Mouse (Mus musculus): ENCODE measurements at regions not wholly inside any gene's neighbourhood (a gene's known extent, or its start where the extent isn't known, plus 50 kb on each side); places are given as distances from the start of the nearest gene placed in this dataset.

DNA sequence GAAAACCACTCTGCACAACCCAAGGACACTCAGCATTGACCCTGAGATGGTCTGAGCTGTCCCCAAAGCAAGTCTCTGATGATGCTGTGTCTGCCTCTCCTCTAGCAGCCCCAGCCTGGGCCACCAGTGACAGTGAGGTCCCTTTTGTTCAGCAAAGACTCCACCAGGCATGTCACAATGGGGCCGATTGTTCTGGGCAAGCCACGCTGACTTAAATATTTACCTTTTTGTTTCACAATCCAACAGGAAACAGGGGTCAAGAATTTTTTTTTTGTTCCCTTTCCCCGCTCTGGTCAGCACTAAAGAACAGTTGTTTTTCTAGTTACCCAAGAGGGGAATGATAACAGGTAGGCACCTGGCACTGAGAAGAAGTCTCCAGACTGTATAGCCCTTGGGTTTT is 72.4 kb upstream of the Errfi1 start:
- H3K4me1 ChIP-seq (ENCODE audit: control insufficient read depth, insufficient read depth, low read length): no peaks in the 10 kb centered on the region
- TF ChIP-seq CTCF (IDR thresholded peaks at IDR 0.05; ENCODE audit: low read depth, low read length) (no peak), EP300 (IDR thresholded peaks at IDR 0.05; ENCODE audit: insufficient read depth, low read depth, low read length) (no peak), POLR2A (IDR thresholded peaks at IDR 0.05; ENCODE audit: insufficient read depth, low read length) (no peak)

DNA sequence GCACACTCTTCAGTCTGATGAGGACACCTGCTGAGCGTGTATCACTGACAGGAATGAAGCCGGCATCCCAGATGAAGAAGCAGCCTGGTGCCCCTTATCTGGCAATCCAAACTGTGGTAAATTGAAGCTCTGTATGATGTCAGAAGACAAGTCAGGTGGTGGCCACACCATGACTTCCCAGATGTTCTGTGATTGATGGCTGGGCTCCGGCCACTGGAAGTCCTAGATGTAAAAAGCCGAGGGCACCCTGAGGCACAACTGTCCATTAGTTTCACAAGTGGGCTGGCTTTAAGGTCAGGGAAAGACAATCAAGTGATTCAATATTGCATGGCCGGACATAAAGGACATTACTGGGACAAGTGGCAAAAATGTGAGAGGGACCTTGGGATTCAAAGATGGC is 74.4 kb upstream of the Errfi1 start:
- Histone ChIP-seq H3K4me3 (ENCODE audit: low read depth, low read length) (no peak overlapping the region), H3K9me3 (replicated peaks; ENCODE audit: control insufficient read depth, insufficient read depth, low read length, poor library complexity, severe bottlenecking) (no peaks in the 10 kb centered on the region), H3K9ac (ENCODE audit: low read depth, poor library complexity, severe bottlenecking) (no peak overlapping the region), H3K4me1 (ENCODE audit: control insufficient read depth, insufficient read depth, low read length) (no peaks in the 10 kb centered on the region), H3K27ac (ENCODE audit: insufficient read depth, low read length) (no peak overlapping the region), H3K27me3 (ENCODE audit: control insufficient read depth, insufficient read depth, low read length, poor library complexity, severe bottlenecking) (no peaks in the 10 kb centered on the region), H3K36me3 (ENCODE audit: control insufficient read depth, insufficient read depth, low read length, poor library complexity, severe bottlenecking) (no peaks in the 10 kb centered on the region)
- TF ChIP-seq POLR2A (IDR thresholded peaks at IDR 0.05; ENCODE audit: insufficient read depth, low read length) (no peak), CTCF (IDR thresholded peaks at IDR 0.05; ENCODE audit: low read depth, low read length) (no peak), EP300 (IDR thresholded peaks at IDR 0.05; ENCODE audit: insufficient read depth, low read depth, low read length) (no peak)

More for the DNA sequence above, 72.4 kb upstream of the Errfi1 start:
- Histone ChIP-seq H3K9me3 (replicated peaks; ENCODE audit: control insufficient read depth, insufficient read depth, low read length, poor library complexity, severe bottlenecking) (no peaks in the 10 kb centered on the region), H3K27me3 (ENCODE audit: control insufficient read depth, insufficient read depth, low read length, poor library complexity, severe bottlenecking) (no peaks in the 10 kb centered on the region), H3K27ac (ENCODE audit: insufficient read depth, low read length) (no peak overlapping the region), H3K4me3 (ENCODE audit: low read depth, low read length) (no peak overlapping the region), H3K9ac (ENCODE audit: low read depth, poor library complexity, severe bottlenecking) (no peak overlapping the region), H3K36me3 (ENCODE audit: control insufficient read depth, insufficient read depth, low read length, poor library complexity, severe bottlenecking) (no peaks in the 10 kb centered on the region)

DNA sequence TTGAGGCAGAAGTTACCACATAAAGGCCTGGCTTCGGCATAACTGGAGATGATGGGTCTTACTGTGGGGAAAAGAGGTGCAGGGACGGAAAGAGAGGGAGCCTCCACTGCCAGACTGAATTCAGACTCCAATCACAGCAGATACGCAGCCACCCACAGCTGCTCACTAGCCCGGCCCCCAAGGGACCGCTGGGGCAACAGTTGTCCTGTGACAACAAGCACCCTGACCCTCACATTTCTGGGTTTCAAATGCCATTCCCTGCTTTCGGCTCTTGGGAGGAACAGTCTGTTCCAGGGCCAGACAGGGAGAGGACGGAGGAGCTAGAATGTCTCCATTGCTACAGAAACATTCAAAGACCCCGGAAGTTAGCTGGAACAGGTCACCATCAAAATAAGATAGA is 75.0 kb upstream of the Errfi1 start:
- no peak overlapping the region for H3K4me3 ChIP-seq (ENCODE audit: low read depth, low read length)
- H3K27ac ChIP-seq (ENCODE audit: insufficient read depth, low read length): no peak overlapping the region
- H3K27me3 ChIP-seq (ENCODE audit: control insufficient read depth, insufficient read depth, low read length, poor library complexity, severe bottlenecking): no peaks in the 10 kb centered on the region
- no peaks in the 10 kb centered on the region for H3K9me3 ChIP-seq (replicated peaks; ENCODE audit: control insufficient read depth, insufficient read depth, low read length, poor library complexity, severe bottlenecking)
- H3K36me3 ChIP-seq (ENCODE audit: control insufficient read depth, insufficient read depth, low read length, poor library complexity, severe bottlenecking): no peaks in the 10 kb centered on the region
- TF ChIP-seq CTCF (IDR thresholded peaks at IDR 0.05; ENCODE audit: low read depth, low read length) (no peak), POLR2A (IDR thresholded peaks at IDR 0.05; ENCODE audit: insufficient read depth, low read length) (no peak), EP300 (IDR thresholded peaks at IDR 0.05; ENCODE audit: insufficient read depth, low read depth, low read length) (no peak)
- H3K9ac ChIP-seq (ENCODE audit: low read depth, poor library complexity, severe bottlenecking): no peak overlapping the region
- no peaks in the 10 kb centered on the region for H3K4me1 ChIP-seq (ENCODE audit: control insufficient read depth, insufficient read depth, low read length)

DNA sequence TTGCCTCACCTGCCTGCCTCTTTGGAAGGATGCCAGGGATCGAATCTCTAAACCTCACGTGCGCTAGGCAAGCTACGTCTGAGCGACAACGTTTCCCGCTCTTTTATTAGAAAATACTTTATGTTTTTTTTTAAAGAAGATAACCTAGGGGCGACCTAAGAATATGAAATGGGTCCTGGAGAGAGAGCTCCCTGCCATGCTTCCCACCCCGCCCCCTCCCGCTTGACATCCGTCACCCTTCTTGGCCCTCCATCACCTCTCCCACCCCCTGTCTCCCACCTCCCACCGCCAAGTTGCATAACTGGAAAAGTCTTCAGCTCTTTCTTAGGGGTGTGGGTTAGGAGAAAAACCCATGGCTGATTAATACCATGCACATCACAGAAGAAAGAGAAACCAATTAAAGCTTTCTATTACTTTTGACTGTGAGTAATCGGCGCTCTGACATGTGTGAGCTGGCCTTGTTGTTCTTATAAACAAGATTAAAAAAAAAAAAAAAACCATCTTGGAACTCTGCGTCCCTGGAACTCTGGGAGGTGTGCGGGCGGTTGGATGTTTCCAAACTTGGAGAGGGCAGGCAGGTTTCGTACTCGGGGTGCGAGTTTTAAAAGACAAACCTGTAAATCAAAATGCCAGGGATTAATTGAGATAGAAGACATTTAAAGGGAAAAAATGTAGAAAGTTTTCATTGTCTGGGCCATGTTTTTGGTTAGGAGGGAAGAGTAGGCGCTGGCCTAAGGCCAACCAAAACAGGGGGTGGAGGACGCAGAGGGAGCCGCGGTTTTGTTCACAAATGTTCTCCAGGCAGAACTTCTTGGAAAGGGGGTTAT is 77.8 kb upstream of the Errfi1 start:
- Histone ChIP-seq H3K4me3 (ENCODE audit: low read depth, low read length) (no peak overlapping the region), H3K27ac (ENCODE audit: insufficient read depth, low read length) (no peak overlapping the region), H3K36me3 (ENCODE audit: control insufficient read depth, insufficient read depth, low read length, poor library complexity, severe bottlenecking) (no peaks in the 10 kb centered on the region), H3K27me3 (ENCODE audit: control insufficient read depth, insufficient read depth, low read length, poor library complexity, severe bottlenecking) (no peaks in the 10 kb centered on the region), H3K9me3 (replicated peaks; ENCODE audit: control insufficient read depth, insufficient read depth, low read length, poor library complexity, severe bottlenecking) (no peaks in the 10 kb centered on the region), H3K4me1 (ENCODE audit: control insufficient read depth, insufficient read depth, low read length) (no peaks in the 10 kb centered on the region), H3K9ac (ENCODE audit: low read depth, poor library complexity, severe bottlenecking) (no peak overlapping the region)
- TF ChIP-seq CTCF (IDR thresholded peaks at IDR 0.05; ENCODE audit: low read depth, low read length) (no peak), POLR2A (IDR thresholded peaks at IDR 0.05; ENCODE audit: insufficient read depth, low read length) (no peak), EP300 (IDR thresholded peaks at IDR 0.05; ENCODE audit: insufficient read depth, low read depth, low read length) (no peak)

DNA sequence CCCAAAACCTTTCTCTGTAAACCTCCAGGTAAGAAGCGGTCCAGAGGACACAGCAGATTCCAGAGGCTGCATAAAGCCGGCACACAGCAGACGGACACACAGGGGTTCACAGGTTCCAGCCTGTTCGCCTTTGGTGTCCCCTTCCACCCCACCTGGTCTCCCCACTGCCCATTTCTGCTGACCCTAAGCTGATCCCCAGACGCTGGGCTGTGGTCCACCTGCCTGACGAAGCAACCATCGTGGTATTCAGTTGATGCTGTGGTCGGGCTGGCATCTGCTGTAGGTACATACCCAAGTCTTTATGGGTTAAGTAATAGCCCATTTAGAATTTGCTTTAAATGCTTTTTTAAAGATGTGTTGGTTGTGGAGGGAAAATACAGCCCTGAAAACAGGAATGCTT is 78.4 kb upstream of the Errfi1 start:
- TF ChIP-seq POLR2A (IDR thresholded peaks at IDR 0.05; ENCODE audit: insufficient read depth, low read length) (no peak), EP300 (IDR thresholded peaks at IDR 0.05; ENCODE audit: insufficient read depth, low read depth, low read length) (no peak), CTCF (IDR thresholded peaks at IDR 0.05; ENCODE audit: low read depth, low read length) (no peak)
- Histone ChIP-seq H3K36me3 (ENCODE audit: control insufficient read depth, insufficient read depth, low read length, poor library complexity, severe bottlenecking) (no peaks in the 10 kb centered on the region), H3K27ac (ENCODE audit: insufficient read depth, low read length) (no peak overlapping the region), H3K4me1 (ENCODE audit: control insufficient read depth, insufficient read depth, low read length) (no peaks in the 10 kb centered on the region), H3K9me3 (replicated peaks; ENCODE audit: control insufficient read depth, insufficient read depth, low read length, poor library complexity, severe bottlenecking) (no peaks in the 10 kb centered on the region), H3K4me3 (ENCODE audit: low read depth, low read length) (no peak overlapping the region), H3K9ac (ENCODE audit: low read depth, poor library complexity, severe bottlenecking) (no peak overlapping the region), H3K27me3 (ENCODE audit: control insufficient read depth, insufficient read depth, low read length, poor library complexity, severe bottlenecking) (no peaks in the 10 kb centered on the region)

DNA sequence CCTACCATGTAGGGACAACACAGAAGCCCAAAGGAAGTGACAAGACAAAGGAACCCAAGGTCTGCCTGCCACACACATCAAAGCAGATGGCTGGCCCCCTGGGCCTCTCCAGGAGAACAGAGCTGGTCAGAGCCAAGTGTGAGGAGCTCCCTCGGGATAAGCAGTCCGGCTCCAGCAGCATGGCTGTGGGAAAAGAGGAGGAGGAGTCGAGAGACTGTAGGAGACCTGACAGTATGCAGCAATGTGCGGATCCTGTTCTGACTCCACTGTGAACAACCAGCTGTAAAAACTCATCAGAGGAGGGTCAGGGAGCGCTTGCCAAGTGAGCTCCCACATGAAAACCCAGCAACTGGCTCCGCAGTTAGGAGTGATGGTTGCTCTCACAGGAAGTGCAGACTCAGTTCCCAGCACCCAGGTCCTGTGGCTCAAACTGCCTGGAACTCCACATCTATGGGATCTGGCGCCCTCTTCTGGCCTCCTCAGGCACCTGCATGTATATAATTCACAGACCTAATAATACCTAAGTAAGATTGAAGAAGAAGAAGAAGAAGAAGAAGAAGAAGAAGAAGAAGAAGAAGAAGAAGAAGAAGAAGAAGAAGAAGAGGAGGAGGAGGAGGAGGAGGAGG is 79.3 kb upstream of the Errfi1 start:
- H3K4me1 ChIP-seq (ENCODE audit: control insufficient read depth, insufficient read depth, low read length): no peaks in the 10 kb centered on the region
- H3K27me3 ChIP-seq (ENCODE audit: control insufficient read depth, insufficient read depth, low read length, poor library complexity, severe bottlenecking): no peaks in the 10 kb centered on the region
- H3K36me3 ChIP-seq (ENCODE audit: control insufficient read depth, insufficient read depth, low read length, poor library complexity, severe bottlenecking): no peaks in the 10 kb centered on the region
- no peak overlapping the region for H3K27ac ChIP-seq (ENCODE audit: insufficient read depth, low read length)
- no peak overlapping the region for H3K9ac ChIP-seq (ENCODE audit: low read depth, poor library complexity, severe bottlenecking)
- H3K9me3 ChIP-seq (replicated peaks; ENCODE audit: control insufficient read depth, insufficient read depth, low read length, poor library complexity, severe bottlenecking): no peaks in the 10 kb centered on the region
- TF ChIP-seq CTCF (IDR thresholded peaks at IDR 0.05; ENCODE audit: low read depth, low read length) (peak; percentile 58), POLR2A (IDR thresholded peaks at IDR 0.05; ENCODE audit: insufficient read depth, low read length) (no peak), EP300 (IDR thresholded peaks at IDR 0.05; ENCODE audit: insufficient read depth, low read depth, low read length) (no peak)
- H3K4me3 ChIP-seq (ENCODE audit: low read depth, low read length): no peak overlapping the region

Data from ES-Bruce4 (cell line).